Mouse (Mus musculus): ENCODE measurements at regions not wholly inside any gene's neighbourhood (a gene's known extent, or its start where the extent isn't known, plus 50 kb on each side); places are given as distances from the start of the nearest gene placed in this dataset.

GRCm38 (mm10) chr19:27554841-27555240 lies 125.2 kb upstream of the Pum3 start:
- TF ChIP-seq CTCF (conservative IDR thresholded peaks at IDR 0.05; ENCODE audit: low read length) (no peak), NANOG (IDR thresholded peaks at IDR 0.05; ENCODE audit: borderline replicate concordance, low read length) (no peak)
